Mouse (Mus musculus) G1E (cell line): ENCODE data around the gene Btg3. TPM values are rescaled to one million over a fixed set of nuclear protein-coding genes. Genes with fewer than 3 reads are reported as not detected.

Experiments used
- ATAC-seq: 2 replicates; pipeline ENCODE4 v1.8.0; 2016; ENCODE audit warnings: mild to moderate bottlenecking; ENCODE audit not compliant: insufficient number of reproducible peaks, poor library complexity, low FRiP score, severe bottlenecking; ENCODE audit errors: extremely low read depth
- DNase-seq: peaks from one replicate; pipeline ENCODE4 v3.0.0; 2012; ENCODE audit warnings: low spot score
- H3K27me3 ChIP-seq: 2 replicates; pipeline ENCODE4 v1.6.1; 2012; ENCODE audit warnings: mild to moderate bottlenecking, low read length, inconsistent platforms; ENCODE audit not compliant: insufficient read depth
- H3K36me3 ChIP-seq: replicated peaks from 2 replicates; pipeline ENCODE3; 2012; ENCODE audit warnings: mild to moderate bottlenecking, inconsistent platforms
- H3K4me1 ChIP-seq: 2 replicates; pipeline ENCODE4 v1.6.1; 2012; ENCODE audit warnings: low read depth, low read length, inconsistent platforms, mixed read lengths; ENCODE audit not compliant: insufficient read depth
- H3K4me3 ChIP-seq: 2 replicates; pipeline ENCODE4 v1.5.1; 2012; ENCODE audit warnings: low read depth, mild to moderate bottlenecking, inconsistent platforms, low read length, moderate library complexity, mixed read lengths
- H3K9me3 ChIP-seq: replicated peaks from 2 replicates; pipeline ENCODE4 v1.6.1; 2012; ENCODE audit warnings: inconsistent platforms
- CTCF ChIP-seq: IDR thresholded peaks from 2 replicates; pipeline ENCODE4 v1.5.1; 2012; ENCODE audit warnings: low read depth, low read length, inconsistent platforms, mixed read lengths
- GATA1 ChIP-seq: IDR thresholded peaks from 2 replicates; pipeline ENCODE4 v1.6.1; 2012; ENCODE audit warnings: borderline replicate concordance, low read length, inconsistent platforms, mixed read lengths
- GATA2 ChIP-seq: IDR thresholded peaks from 2 replicates; pipeline ENCODE4 v1.6.1; 2012; ENCODE audit warnings: low read depth, low read length, inconsistent platforms, borderline replicate concordance
- POLR2AphosphoS5 ChIP-seq: IDR thresholded peaks from 2 replicates; pipeline ENCODE4 v1.6.1; 2012; ENCODE audit warnings: low read depth, low read length, inconsistent platforms; ENCODE audit not compliant: insufficient replicate concordance
- TAL1 ChIP-seq: conservative IDR thresholded peaks from 2 replicates; pipeline ENCODE4 v1.6.1; 2012; ENCODE audit warnings: low read depth, low read length, inconsistent platforms, mixed read lengths
- polyA plus RNA-seq: library from polyadenylated mRNA; stranded (reverse); fragments of >175 nt; gene quantifications from 2 replicates; pipeline ENCODE4 v1.2.3, GENCODE M21; 2012
- total RNA-seq, 2 experiments: library from RNA; stranded (forward) in 1 of 2; stranded (reverse) in 1 of 2; fragments of 200-1000 nt in 1 of 2; fragments of >200 nt in 1 of 2; fragmentation: Nextera tagmentation in 1 of 2; gene quantifications; 2 replicates each; pipeline ENCODE4 v1.2.3; 2014 to 2017

The Btg3 gene
- 37.2 and 55.6 TPM in 2 replicates for total RNA-seq (2014; fragmentation: Nextera tagmentation)
- 13.1 and 13.3 TPM in 2 replicates for total RNA-seq (2017)
- polyA plus RNA-seq = 9.5 and 11.1 TPM in 2 replicates

DNA sequence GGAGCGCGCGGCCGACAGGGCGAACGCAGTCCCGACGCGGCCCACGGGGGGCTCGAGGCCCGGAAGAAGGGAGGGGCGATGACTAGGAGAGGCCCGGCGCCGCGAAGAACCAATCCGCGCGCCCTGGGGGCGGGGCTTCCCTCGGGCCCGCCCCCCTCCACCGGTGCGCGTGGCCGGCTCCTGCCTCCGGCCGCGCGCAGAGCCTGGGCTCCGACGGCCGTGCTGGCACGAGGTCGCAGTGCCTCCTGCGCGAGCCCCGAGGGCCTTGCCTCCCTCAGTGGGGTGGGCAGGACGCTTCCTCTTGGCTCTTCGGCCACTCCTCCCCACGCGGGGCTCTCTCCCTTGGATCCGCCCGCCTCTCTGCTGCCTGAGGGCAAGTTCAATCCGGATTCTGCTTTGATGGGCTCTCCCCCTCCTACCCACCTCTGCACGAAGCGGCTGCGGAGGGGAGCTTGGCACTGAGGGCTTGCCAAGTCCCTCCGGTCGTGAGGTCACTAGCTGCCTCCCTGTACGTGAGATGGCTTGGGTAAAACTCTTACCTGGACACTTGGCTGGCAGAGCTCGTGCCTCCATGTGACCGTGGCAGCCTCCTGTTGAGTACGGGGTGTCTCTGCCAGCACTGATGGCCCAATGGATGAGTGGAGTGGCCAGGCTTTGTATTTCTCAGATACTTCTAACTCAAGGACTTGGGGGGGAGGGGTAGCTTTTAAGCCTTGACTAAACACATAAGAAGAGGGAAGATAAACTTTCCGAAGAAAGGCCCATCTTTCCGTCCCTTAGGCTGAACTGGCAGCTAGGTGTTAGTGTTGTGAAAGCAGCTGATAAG, at the start of gene Btg3:
TSS of gene Btg3 (minus strand) at position 448 of the 826 bp plus-strand sequence.
- Histone ChIP-seq H3K4me1 (peaks cover 23% of the 10 kb centered on the region), H3K27me3 (no peaks in the 10 kb centered on the region), H3K4me3 (peak within 1 kb of the TSS; percentile 91), H3K36me3 (peaks cover 12% of the 10 kb centered on the region), H3K9me3 (no peaks in the 10 kb centered on the region)
- ATAC-seq = peak; percentile 73
- peak; percentile 90 for DNase-seq
- TF ChIP-seq GATA2 = no peak
- no peak for TF ChIP-seq GATA1
- no peak for TF ChIP-seq POLR2AphosphoS5
- TF ChIP-seq TAL1 = no peak
- TF ChIP-seq CTCF = no peak

DNA sequence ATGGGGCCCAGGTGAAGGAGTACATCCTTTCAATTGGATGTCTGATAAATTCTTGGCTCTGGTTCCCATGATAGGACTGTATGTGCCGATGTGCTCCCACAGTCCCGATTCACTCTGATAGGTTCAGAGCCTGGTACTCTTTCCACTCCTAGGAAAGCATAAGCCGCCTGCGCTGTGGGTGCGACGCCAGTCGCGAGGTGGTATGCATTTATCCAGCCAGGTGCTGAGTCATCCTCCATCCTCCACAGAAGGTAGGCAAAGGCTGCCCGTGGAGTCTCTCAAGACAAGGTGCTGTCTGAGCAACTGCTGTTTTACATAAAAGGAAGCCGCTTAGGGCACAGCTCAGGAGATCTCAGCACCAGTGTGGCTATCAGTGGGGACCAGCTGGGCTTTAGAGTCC, 40.7 kb upstream of the Btg3 start:
- no peaks in the 10 kb centered on the region for H3K4me1 ChIP-seq
- H3K27me3 ChIP-seq = no peaks in the 10 kb centered on the region
- DNase-seq = no peak
- no peak overlapping the region for H3K4me3 ChIP-seq
- no peaks in the 10 kb centered on the region for H3K36me3 ChIP-seq
- TF ChIP-seq POLR2AphosphoS5 (no peak), CTCF (no peak)
- H3K9me3 ChIP-seq = peaks cover 4% of the 10 kb centered on the region; the same call in 1 of the 2 replicates
- no peak for ATAC-seq

DNA sequence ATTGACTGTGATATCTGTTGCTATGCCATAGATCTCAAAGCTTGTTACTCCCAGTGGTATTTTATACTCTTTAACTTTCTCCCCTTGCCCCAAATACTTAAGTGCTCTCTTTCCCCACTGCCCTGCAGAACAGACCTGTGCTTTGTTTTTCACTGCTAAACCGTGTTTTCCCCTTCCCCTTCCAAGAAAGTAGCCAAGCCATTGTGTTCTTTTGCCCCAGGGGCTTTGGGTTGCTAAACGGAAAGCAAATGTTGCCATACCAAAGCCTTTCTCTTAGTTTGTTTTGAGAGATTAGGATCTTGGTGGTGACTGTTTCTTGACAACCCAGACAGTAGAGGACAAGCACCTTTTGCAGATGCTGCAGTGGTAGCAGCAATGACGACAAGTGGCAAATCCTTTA, 39.5 kb upstream of the Btg3 start:
- DNase-seq (no peak), ATAC-seq (no peak)
- no peak for TF ChIP-seq GATA2
- no peak for TF ChIP-seq CTCF
- TF ChIP-seq POLR2AphosphoS5 = no peak
- TF ChIP-seq TAL1 = no peak
- no peak for TF ChIP-seq GATA1
- H3K4me3 ChIP-seq = no peak overlapping the region
- H3K9me3 ChIP-seq = peaks cover 4% of the 10 kb centered on the region; the same call in 1 of the 2 replicates
- H3K4me1 ChIP-seq = no peaks in the 10 kb centered on the region
- H3K36me3 ChIP-seq = no peaks in the 10 kb centered on the region
- H3K27me3 ChIP-seq = no peaks in the 10 kb centered on the region

DNA sequence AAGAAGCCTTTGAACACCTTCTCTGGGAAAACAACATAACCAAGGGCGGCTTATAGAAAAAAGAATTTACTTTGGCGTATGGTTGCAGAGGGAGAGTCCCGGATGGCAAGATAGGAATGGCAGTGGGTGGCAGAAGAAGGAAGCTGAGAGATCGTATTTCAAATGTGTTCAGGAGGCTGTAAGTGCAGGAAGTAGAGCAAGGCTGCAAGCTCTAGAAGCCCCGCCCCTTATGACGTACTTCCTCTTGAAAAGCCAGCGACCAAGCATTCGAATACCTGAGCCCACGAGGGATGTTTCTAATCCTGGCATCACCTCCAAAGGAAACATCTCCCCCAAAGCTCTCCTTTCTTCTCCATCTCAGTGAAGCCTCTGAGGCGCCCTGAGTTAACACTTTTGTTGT, 33.0 kb upstream of the Btg3 start:
- Histone ChIP-seq H3K36me3 (no peaks in the 10 kb centered on the region), H3K4me1 (no peaks in the 10 kb centered on the region), H3K4me3 (no peak overlapping the region), H3K9me3 (no peaks in the 10 kb centered on the region; the same call in 1 of the 2 replicates), H3K27me3 (no peaks in the 10 kb centered on the region)
- TF ChIP-seq CTCF (no peak), GATA2 (no peak)
- ATAC-seq (no peak), DNase-seq (no peak)

DNA sequence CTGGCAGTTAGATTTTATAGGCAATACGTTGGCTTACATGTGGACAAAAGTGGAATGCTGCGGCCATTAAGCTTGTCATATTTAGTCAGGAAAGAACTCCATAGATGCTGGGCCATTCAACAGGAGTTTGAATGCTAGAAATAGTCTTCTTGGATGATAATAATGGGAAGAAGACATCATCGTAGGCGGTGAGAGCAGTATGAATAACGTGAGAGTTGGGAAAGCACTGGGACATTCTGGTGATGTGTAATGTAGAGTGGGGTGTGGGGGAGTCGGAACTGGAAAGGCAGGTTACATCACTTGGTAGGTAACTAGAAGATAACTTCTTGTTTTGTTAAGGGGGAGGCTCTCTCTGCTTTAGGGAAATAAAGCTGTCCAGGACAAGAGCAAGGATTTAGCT, 30.9 kb upstream of the Btg3 start:
- TF ChIP-seq GATA2 (no peak), TAL1 (no peak), POLR2AphosphoS5 (no peak), GATA1 (no peak), CTCF (no peak)
- DNase-seq = no peak
- no peaks in the 10 kb centered on the region for H3K9me3 ChIP-seq
- no peaks in the 10 kb centered on the region for H3K36me3 ChIP-seq
- H3K4me1 ChIP-seq = no peaks in the 10 kb centered on the region
- ATAC-seq = no peak
- no peak overlapping the region for H3K4me3 ChIP-seq
- no peaks in the 10 kb centered on the region for H3K27me3 ChIP-seq

DNA sequence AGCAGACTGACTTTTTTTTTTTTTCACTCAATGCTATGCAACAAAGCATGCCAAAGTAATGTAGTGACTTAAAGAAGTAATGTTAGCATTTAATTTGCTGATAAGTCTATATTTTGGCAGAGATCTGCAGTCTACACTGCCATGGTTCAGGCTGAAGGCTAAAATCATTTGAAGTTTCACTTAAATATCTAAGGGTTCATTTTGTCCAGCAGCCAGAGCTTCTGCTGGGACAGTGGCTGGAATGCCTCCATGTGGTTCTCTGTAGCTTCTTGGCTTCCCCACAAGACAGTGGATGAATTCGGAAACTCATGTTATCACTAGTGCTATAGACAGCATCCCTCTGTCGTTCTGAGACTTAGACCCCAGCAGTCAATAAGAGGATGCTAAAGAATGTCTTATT, 29.7 kb upstream of the Btg3 start:
- H3K4me1 ChIP-seq = no peaks in the 10 kb centered on the region
- no peak for ATAC-seq
- no peaks in the 10 kb centered on the region for H3K27me3 ChIP-seq
- no peak for TF ChIP-seq TAL1
- TF ChIP-seq GATA1 = no peak
- TF ChIP-seq POLR2AphosphoS5 = no peak
- TF ChIP-seq GATA2 = no peak
- TF ChIP-seq CTCF = no peak
- no peak overlapping the region for H3K4me3 ChIP-seq
- H3K36me3 ChIP-seq = no peaks in the 10 kb centered on the region
- DNase-seq = no peak
- no peaks in the 10 kb centered on the region for H3K9me3 ChIP-seq

DNA sequence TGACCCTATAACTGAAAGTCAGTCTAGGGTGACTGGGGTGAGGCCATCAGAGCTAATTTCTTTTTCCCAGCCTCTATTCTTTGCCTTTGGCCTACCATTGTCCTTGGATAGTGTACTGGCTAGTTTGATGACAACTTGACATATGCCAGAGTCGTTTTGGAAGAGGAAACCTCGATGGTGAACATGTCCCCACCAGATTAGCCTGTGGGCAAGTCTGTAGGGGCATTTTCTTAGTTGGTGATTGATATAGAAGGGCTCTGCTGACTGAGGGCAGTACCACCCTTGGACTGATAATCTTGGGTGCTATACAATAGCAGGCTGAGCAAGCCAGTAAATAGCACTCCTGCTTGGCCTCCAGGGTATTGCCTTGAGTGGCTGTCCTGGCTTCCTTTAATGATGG, 25.3 kb upstream of the Btg3 start:
- ATAC-seq = no peak
- Histone ChIP-seq H3K27me3 (no peaks in the 10 kb centered on the region), H3K4me1 (no peaks in the 10 kb centered on the region), H3K36me3 (no peaks in the 10 kb centered on the region), H3K9me3 (no peaks in the 10 kb centered on the region), H3K4me3 (no peak overlapping the region)
- TF ChIP-seq TAL1 (no peak), CTCF (no peak), GATA1 (no peak), POLR2AphosphoS5 (no peak), GATA2 (no peak)
- DNase-seq = no peak
